Mouse (Mus musculus) left cerebral cortex, adult 11 months (tissue): Measurements from ENCODE around the gene Golt1a.

Source experiments
- DNase-seq: peaks from one replicate; pipeline ENCODE4 v3.0.0; 2022; ENCODE audit warnings: low spot score

Golt1a gene

GRCm38 (mm10) chr1:133347693-133348520, 38.3 kb downstream of the Golt1a start:
- no peak for DNase-seq

GRCm38 (mm10) chr1:133350210-133350609, 40.6 kb downstream of the Golt1a start, which contains the start of gene Ren1:
Ren1 (plus strand) TSS chr1:133350510.
- no peak for DNase-seq

GRCm38 (mm10) chr1:133351762-133352161, 42.2 kb downstream of the Golt1a start:
- DNase-seq, result no peak

- DNase-seq, result peak; percentile 53
Observed at GRCm38 (mm10) chr1:133353371-133353809, 43.8 kb downstream of the Golt1a start.

- DNase-seq, result no peak
Observed at GRCm38 (mm10) chr1:133355469-133355868, 45.9 kb downstream of the Golt1a start.

- DNase-seq, result no peak
Observed at GRCm38 (mm10) chr1:133355912-133356311, 46.3 kb downstream of the Golt1a start.

GRCm38 (mm10) chr1:133356330-133356729, 46.7 kb downstream of the Golt1a start:
- no peak for DNase-seq

- DNase-seq, result no peak
Observed at GRCm38 (mm10) chr1:133361006-133361405, 51.4 kb downstream of the Golt1a start.

GRCm38 (mm10) chr1:133362103-133362502, 52.5 kb downstream of the Golt1a start:
- no peak for DNase-seq

- DNase-seq, result peak; percentile 53
Observed at GRCm38 (mm10) chr1:133363276-133364021, 53.8 kb downstream of the Golt1a start, which contains the start of gene Etnk2. Etnk2 (plus strand) TSS chr1:133363572.

GRCm38 (mm10) chr1:133364022-133364630, 54.5 kb downstream of the Golt1a start:
- DNase-seq, result no peak

GRCm38 (mm10) chr1:133364890-133365289, 55.3 kb downstream of the Golt1a start:
- no peak for DNase-seq

- no peak for DNase-seq
Observed at GRCm38 (mm10) chr1:133366951-133367605, 57.5 kb downstream of the Golt1a start.

GRCm38 (mm10) chr1:133367606-133368488, 58.2 kb downstream of the Golt1a start:
- DNase-seq, result no peak

- peak; percentile 37 for DNase-seq
Observed at GRCm38 (mm10) chr1:133368644-133369043, 59.0 kb downstream of the Golt1a start.

- DNase-seq, result no peak
Observed at GRCm38 (mm10) chr1:133370352-133370751, 60.8 kb downstream of the Golt1a start.

- DNase-seq, result no peak
Observed at GRCm38 (mm10) chr1:133371431-133371830, 61.8 kb downstream of the Golt1a start.

GRCm38 (mm10) chr1:133372113-133372512, 62.5 kb downstream of the Golt1a start:
- no peak for DNase-seq
